Comparison of ENCODE assay signal across 8 mouse cellular contexts in genomic region chr2:30695041-30695440, GRCm38 (mm10).
DNase-seq lines count a peak whose midpoint lies in the region; ATAC-seq lines count a peak whose summit lies in the region.

No protein-coding gene starts in this region.

- peak overlapping the region; percentile 59; the same call in 1 of the 2 replicates for H3K9ac ChIP-seq in heart, embryonic 14.5 days (ENCODE audit: low read length)
- H3K9ac ChIP-seq in embryonic facial prominence, embryonic 11.5 days (replicated peaks; ENCODE audit: low read length), result no peak overlapping the region
- H3K9ac ChIP-seq in hindbrain, embryonic 11.5 days (ENCODE audit: low read depth, low read length), result peak overlapping the region; percentile 31; the same call in 1 of the 2 replicates
- H3K9ac ChIP-seq in midbrain, embryonic 12.5 days (replicated peaks), result no peak overlapping the region

- no peak for DNase-seq in heart, adult 9 months (ENCODE audit: low spot score in 2 of 2)
- DNase-seq in embryonic facial prominence, embryonic 11.5 days (ENCODE audit: low spot score), result no peak
- no peak for DNase-seq in hindbrain, embryonic 11.5 days (ENCODE audit: low spot score)
- DNase-seq in adrenal gland, postnatal 4 days (ENCODE audit: low spot score in 2 of 2), result no peak

- peak overlapping the region; percentile 55 to 79; a peak in 2 of 4 replicates for H3K27ac ChIP-seq in heart, embryonic 14.5 days (replicated peaks in 1 of 2; ENCODE audit: control insufficient read depth in 1 of 2, insufficient read depth in 1 of 2, low read depth in 2 of 2, low read length in 2 of 2)
- peak overlapping the region; percentile 23; the same call in 1 of the 2 replicates for H3K27ac ChIP-seq in embryonic facial prominence, embryonic 11.5 days (replicated peaks; ENCODE audit: low read depth, low read length)
- peak overlapping the region; percentile 55 for H3K27ac ChIP-seq in hindbrain, embryonic 11.5 days (ENCODE audit: low read depth, low read length)
- peak overlapping the region; percentile 100 for H3K27ac ChIP-seq in midbrain, embryonic 12.5 days (replicated peaks)

- ATAC-seq in heart, embryonic 14.5 days (ENCODE audit: insufficient number of reproducible peaks, insufficient read depth, low FRiP score, low read depth), result no peak
- no peak for ATAC-seq in embryonic facial prominence, embryonic 11.5 days (replicated peaks; ENCODE audit: insufficient number of reproducible peaks, low FRiP score, low TSS enrichment, low read depth)
- no peak for ATAC-seq in hindbrain, embryonic 11.5 days (ENCODE audit: low FRiP score)
- ATAC-seq in midbrain, embryonic 12.5 days (ENCODE audit: low FRiP score, low read depth), result no peak
- ATAC-seq in monocyte, adult 5-6 weeks (replicated peaks; ENCODE audit: insufficient number of reproducible peaks, low FRiP score, low TSS enrichment, poor library complexity, severe bottlenecking), result no peak
- no peak for ATAC-seq in megakaryocyte-erythroid progenitor cell, adult 5-6 weeks (replicated peaks; ENCODE audit: low FRiP score, low TSS enrichment, poor library complexity, severe bottlenecking)

- no peak overlapping the region for H3K4me3 ChIP-seq in heart, embryonic 14.5 days (ENCODE audit: control insufficient read depth in 1 of 2, insufficient read depth in 1 of 2, low read depth in 1 of 2, low read length in 2 of 2)
- no peak overlapping the region; the same call in 1 of the 2 replicates for H3K4me3 ChIP-seq in embryonic facial prominence, embryonic 11.5 days (ENCODE audit: low read depth, low read length)
- no peak overlapping the region for H3K4me3 ChIP-seq in hindbrain, embryonic 11.5 days (ENCODE audit: low read depth, low read length)
- H3K4me3 ChIP-seq in midbrain, embryonic 12.5 days, result no peak overlapping the region

- no peaks in the 10 kb centered on the region for H3K36me3 ChIP-seq in heart, embryonic 14.5 days (ENCODE audit: control insufficient read depth, insufficient read depth, low read length)
- H3K36me3 ChIP-seq in embryonic facial prominence, embryonic 11.5 days (replicated peaks; ENCODE audit: control insufficient read depth, insufficient read depth, low read depth, low read length), result no peaks in the 10 kb centered on the region
- no peaks in the 10 kb centered on the region for H3K36me3 ChIP-seq in hindbrain, embryonic 11.5 days (ENCODE audit: control insufficient read depth, insufficient read depth, low read length)
- no peaks in the 10 kb centered on the region for H3K36me3 ChIP-seq in midbrain, embryonic 12.5 days

- no peak overlapping the region for H3K4me2 ChIP-seq in heart, embryonic 14.5 days (ENCODE audit: low read length)
- no peak overlapping the region for H3K4me2 ChIP-seq in embryonic facial prominence, embryonic 11.5 days (ENCODE audit: low read depth, low read length)
- no peak overlapping the region for H3K4me2 ChIP-seq in hindbrain, embryonic 11.5 days (replicated peaks; ENCODE audit: low read depth, low read length)
- no peak overlapping the region for H3K4me2 ChIP-seq in midbrain, embryonic 12.5 days (replicated peaks)

- H3K4me1 ChIP-seq in heart, embryonic 14.5 days (ENCODE audit: control insufficient read depth in 2 of 2, insufficient read depth in 2 of 2, low read length in 2 of 2), result peaks cover 48 to 71% of the 10 kb centered on the region in 2 experiments
- H3K4me1 ChIP-seq in embryonic facial prominence, embryonic 11.5 days (ENCODE audit: control insufficient read depth, insufficient read depth, low read length), result peaks cover 15% of the 10 kb centered on the region
- peaks cover 40% of the 10 kb centered on the region for H3K4me1 ChIP-seq in hindbrain, embryonic 11.5 days (replicated peaks; ENCODE audit: control insufficient read depth, insufficient read depth, low read length)
- peaks cover 69% of the 10 kb centered on the region for H3K4me1 ChIP-seq in midbrain, embryonic 12.5 days

- WGBS in heart, embryonic 14.5 days, result 83% methylated on average over 1 of the region's 1 CpGs
- 93% methylated on average over 1 of the region's 1 CpGs for WGBS in embryonic facial prominence, embryonic 11.5 days
- 83% methylated on average over 1 of the region's 1 CpGs for WGBS in hindbrain, embryonic 11.5 days
- WGBS in midbrain, embryonic 12.5 days, result 92% methylated on average over 1 of the region's 1 CpGs

- no peaks in the 10 kb centered on the region for H3K27me3 ChIP-seq in heart, embryonic 14.5 days (ENCODE audit: control insufficient read depth, insufficient read depth, low read length)
- no peaks in the 10 kb centered on the region; the same call in 1 of the 2 replicates for H3K27me3 ChIP-seq in embryonic facial prominence, embryonic 11.5 days (ENCODE audit: control insufficient read depth, insufficient read depth, low read length)
- no peaks in the 10 kb centered on the region for H3K27me3 ChIP-seq in hindbrain, embryonic 11.5 days (ENCODE audit: control insufficient read depth, insufficient read depth, low read length)
- H3K27me3 ChIP-seq in midbrain, embryonic 12.5 days, result no peaks in the 10 kb centered on the region

- H3K9me3 ChIP-seq in heart, embryonic 14.5 days (ENCODE audit: control insufficient read depth, low read length), result no peaks in the 10 kb centered on the region
- no peaks in the 10 kb centered on the region for H3K9me3 ChIP-seq in embryonic facial prominence, embryonic 11.5 days (replicated peaks; ENCODE audit: control insufficient read depth, low read length)
- no peaks in the 10 kb centered on the region for H3K9me3 ChIP-seq in hindbrain, embryonic 11.5 days (ENCODE audit: control insufficient read depth, low read length)
- H3K9me3 ChIP-seq in midbrain, embryonic 12.5 days, result no peaks in the 10 kb centered on the region

Comparison
In these comparisons a context has a peak if more than half of its experiments do, and no peak if none do; other contexts are left out.
1. H3K27ac ChIP-seq: peak in every context shown above with its lines; median percentile 100 in midbrain, embryonic 12.5 days; 67 in heart, embryonic 14.5 days; 55 in hindbrain, embryonic 11.5 days; 23 in embryonic facial prominence, embryonic 11.5 days.
2. H3K9ac ChIP-seq: peak in heart, embryonic 14.5 days (single experiment) and hindbrain, embryonic 11.5 days (single experiment); none in embryonic facial prominence, embryonic 11.5 days (single experiment) and midbrain, embryonic 12.5 days (single experiment).